Mouse (Mus musculus) MEL (cell line): ENCODE data around the gene Vax1.

ENCODE experiments used
- CTCF ChIP-seq, 3 experiments: IDR thresholded peaks in 2 of 3; conservative IDR thresholded peaks in 1 of 3; 2 replicates each; pipeline ENCODE4 v1.5.1; 2011 to 2012; ENCODE audit warnings: low read length in 3 of 3, low read depth in 2 of 3, mild to moderate bottlenecking in 2 of 3, improper control_type of control experiment in 1 of 3, inconsistent platforms in 1 of 3, mixed read lengths in 1 of 3, moderate library complexity in 1 of 3; ENCODE audit not compliant: control insufficient read depth in 1 of 3, insufficient read depth in 1 of 3, poor library complexity in 1 of 3, severe bottlenecking in 1 of 3
- POLR2A ChIP-seq, 2 experiments: IDR thresholded peaks; 2 replicates each; pipeline ENCODE4 v1.6.1; 2011 to 2012; ENCODE audit warnings: low read length in 2 of 2, mild to moderate bottlenecking in 2 of 2, control low read depth in 1 of 2, improper control_type of control experiment in 1 of 2, low read depth in 1 of 2, moderate library complexity in 1 of 2; ENCODE audit not compliant: control insufficient read depth in 1 of 2, insufficient read depth in 1 of 2, poor library complexity in 1 of 2
- TBP ChIP-seq: IDR thresholded peaks from 2 replicates; pipeline ENCODE4 v1.8.0; 2011; ENCODE audit warnings: low read depth, low read length, improper control_type of control experiment
- USF1 ChIP-seq: IDR thresholded peaks from 2 replicates; pipeline ENCODE4 v1.6.1; 2014; ENCODE audit warnings: low read depth, mild to moderate bottlenecking, inconsistent platforms, low read length, improper control_type of control experiment, moderate library complexity

- TF ChIP-seq CTCF (IDR thresholded peaks at IDR 0.05 in 2 of 3, conservative IDR thresholded peaks at IDR 0.05 in 1 of 3; ENCODE audit: control insufficient read depth in 1 of 3, insufficient read depth in 1 of 3, low read depth in 2 of 3, low read length in 3 of 3, poor library complexity in 1 of 3, severe bottlenecking in 1 of 3) (no peak), TBP (no peak), USF1 (no peak), POLR2A (IDR thresholded peaks at IDR 0.05; ENCODE audit: control insufficient read depth in 1 of 2, insufficient read depth in 1 of 2, low read depth in 1 of 2, low read length in 2 of 2, poor library complexity in 1 of 2) (no peak)
Observed at GRCm38 (mm10) chr19:59190431-59191122, 20.7 kb upstream of the Vax1 start.
